Mouse (Mus musculus) hindbrain, embryonic 14.5 days (tissue): Measurements from ENCODE around the gene Hspa12b. TPM values are rescaled to one million over a fixed set of nuclear protein-coding genes. Genes with fewer than 3 reads are reported as not detected.
A peak's percentile ranks its signal among the peaks of the same experiment; 100 is the strongest.

Source experiments
- ATAC-seq: fragments of 200-750 bp; cut with Nextera tagmentation; 2 replicates; pipeline ENCODE4 v1.8.0; 2017; ENCODE audit warnings: moderate number of reproducible peaks, mild to moderate bottlenecking, moderate TSS enrichment, moderate library complexity; ENCODE audit not compliant: low FRiP score
- DNase-seq: peaks from one replicate; pipeline ENCODE4 v3.0.0-alpha.2; 2015; ENCODE audit warnings: low spot score
- H3K27ac ChIP-seq: fragments of 300-500 bp; sonication (generic); 2 replicates; pipeline ENCODE4 v1.5.1; 2014; ENCODE audit warnings: mild to moderate bottlenecking, moderate library complexity
- H3K27me3 ChIP-seq: fragments of 300-500 bp; sonication (generic); 2 replicates; pipeline ENCODE4 v1.6.1; 2014; ENCODE audit warnings: mild to moderate bottlenecking, low read length, mixed read lengths; ENCODE audit not compliant: control insufficient read depth, insufficient read depth
- H3K36me3 ChIP-seq: fragments of 300-500 bp; sonication (generic); replicated peaks from 2 replicates; pipeline ENCODE4 v1.6.1; 2014; ENCODE audit not compliant: control insufficient read depth, insufficient read depth
- H3K4me1 ChIP-seq: fragments of 300-500 bp; sonication (generic); replicated peaks from 2 replicates; pipeline ENCODE4 v1.6.1; 2014; ENCODE audit warnings: antibody characterized with exemption, low read length, mixed read lengths; ENCODE audit not compliant: control insufficient read depth, insufficient read depth
- H3K4me2 ChIP-seq: fragments of 300-500 bp; sonication (generic); replicated peaks from 2 replicates; pipeline ENCODE4 v1.6.1; 2014; ENCODE audit warnings: mild to moderate bottlenecking, moderate library complexity
- H3K4me3 ChIP-seq: fragments of 300-500 bp; sonication (generic); replicated peaks from 2 replicates; pipeline ENCODE4 v1.5.1; 2014; ENCODE audit warnings: mild to moderate bottlenecking, low read length
- H3K9ac ChIP-seq: fragments of 300-500 bp; sonication (generic); 2 replicates; pipeline ENCODE4 v1.6.1; 2014
- H3K9me3 ChIP-seq: fragments of 300-500 bp; sonication (generic); 2 replicates; pipeline ENCODE4 v1.6.1; 2016; ENCODE audit warnings: low read length; ENCODE audit not compliant: control insufficient read depth
- WGBS: fragments of 180-500 bp; shearing (Covaris S2); extraction: QIAGEN DNeasy Blood & Tissue Kit; methylation state at CpG from one replicate; pipeline ENCODE4 v1.1.7; 2014; 5-methylcytosine and 5-hydroxymethylcytosine counted together
- polyA plus RNA-seq: library from polyadenylated mRNA; unstranded; fragments of >200 nt; fragmentation: Nextera tagmentation; extraction: Ambion mirVana; gene quantifications from 2 replicates; pipeline ENCODE4 v1.2.1, GENCODE M21; 2014

Gene Hspa12b
- polyA plus RNA-seq, 1 experiment from 2014 or later: 3.3 TPM

DNA sequence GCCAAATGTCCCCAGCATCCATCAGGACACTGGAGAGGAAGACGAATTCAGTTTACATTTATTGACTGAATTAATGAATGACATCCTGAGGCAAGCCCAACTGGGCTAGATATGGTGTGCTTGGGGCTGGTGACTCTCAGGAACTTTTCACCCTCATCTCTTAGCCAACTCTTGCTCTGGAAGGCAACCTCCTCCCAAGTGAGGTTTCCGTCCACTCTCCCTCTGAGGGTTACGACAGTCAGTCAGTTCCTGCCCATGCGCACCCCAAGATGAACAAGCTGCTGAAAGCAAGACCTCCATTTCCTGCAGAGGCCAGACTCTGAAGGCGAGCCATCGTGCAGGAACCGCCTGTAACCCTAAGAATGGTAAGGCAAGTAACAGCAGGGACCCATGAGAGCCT, 29.9 kb downstream of the Hspa12b start:
- Histone ChIP-seq H3K27ac (no peak overlapping the region), H3K9me3 (no peaks in the 10 kb centered on the region), H3K27me3 (no peaks in the 10 kb centered on the region), H3K4me2 (no peak overlapping the region), H3K9ac (no peak overlapping the region), H3K36me3 (peaks cover 21% of the 10 kb centered on the region), H3K4me1 (peaks cover 26% of the 10 kb centered on the region), H3K4me3 (no peak overlapping the region)
- no peak for DNase-seq
- WGBS: 90% methylated on average over 7 of the region's 7 CpGs
- no peak for ATAC-seq

DNA sequence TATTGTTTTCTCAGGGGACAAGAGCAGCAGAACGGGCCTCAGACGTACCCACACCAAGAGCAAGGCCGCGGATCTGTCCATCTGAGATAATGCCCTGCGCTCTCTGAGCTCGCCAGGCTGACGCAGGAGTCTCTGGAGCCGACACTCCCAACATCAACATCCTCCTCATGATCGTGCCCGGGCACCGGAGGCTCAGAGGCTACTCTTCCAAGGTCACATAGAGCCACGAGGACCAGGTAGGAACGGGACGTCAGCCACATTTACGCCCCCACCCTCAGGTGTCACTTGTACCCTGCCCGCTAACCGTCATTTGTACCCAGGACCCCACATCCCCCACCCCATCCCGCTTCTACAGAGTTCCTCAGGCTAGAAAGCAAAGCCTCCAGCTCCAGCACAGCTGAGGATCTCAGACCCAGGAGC, 32.4 kb downstream of the Hspa12b start:
- peaks cover 26% of the 10 kb centered on the region for H3K4me1 ChIP-seq
- H3K27me3 ChIP-seq: no peaks in the 10 kb centered on the region
- peak; percentile 76 for ATAC-seq
- WGBS: under 1% methylated on average over 18 of the region's 18 CpGs
- no peak for DNase-seq
- H3K9me3 ChIP-seq: no peaks in the 10 kb centered on the region
- peaks cover 6% of the 10 kb centered on the region for H3K36me3 ChIP-seq
- H3K4me3 ChIP-seq: peak overlapping the region; percentile 77
- peak overlapping the region; percentile 91 for H3K9ac ChIP-seq
- H3K27ac ChIP-seq: peak overlapping the region; percentile 82
- peak overlapping the region; percentile 92 for H3K4me2 ChIP-seq

DNA sequence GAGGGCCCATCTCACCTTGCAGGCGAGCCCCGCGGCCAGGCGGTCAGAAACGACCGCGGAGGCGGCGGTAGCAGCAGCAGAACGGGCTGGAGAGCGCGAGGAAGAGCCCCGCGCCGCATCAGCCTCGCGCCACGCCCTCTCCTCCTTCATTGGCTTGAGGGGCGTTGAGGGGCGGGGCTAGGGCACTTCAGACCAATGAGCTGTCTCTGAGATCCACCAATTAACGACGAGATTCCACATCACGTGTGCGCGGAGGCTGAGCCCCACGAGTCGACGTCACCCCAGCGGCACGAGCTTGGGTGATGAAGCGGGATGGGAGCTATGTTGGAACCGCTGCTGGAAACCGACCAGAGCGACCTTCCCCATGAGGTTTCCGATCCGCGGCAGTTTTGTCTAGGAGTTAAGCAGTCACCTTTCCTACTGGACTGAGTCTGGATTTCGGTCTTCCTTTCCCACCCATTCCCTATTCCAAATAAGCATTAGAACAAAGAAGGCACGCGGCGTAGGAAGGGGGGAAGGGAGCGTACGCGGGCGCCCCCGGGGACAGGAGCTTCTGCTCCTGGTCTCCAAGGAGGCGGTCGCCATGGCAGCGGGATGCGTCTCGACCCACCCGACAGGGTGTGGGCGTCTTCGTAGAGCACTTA, 33.0 kb downstream of the Hspa12b start, which contains the start of gene 1700037H04Rik:
1700037H04Rik (minus strand) TSS at position 144 of the 644 bp plus-strand sequence.
- peak within 1 kb of the TSS; percentile 92 for H3K4me2 ChIP-seq
- H3K27me3 ChIP-seq: no peaks in the 10 kb centered on the region
- peak within 1 kb of the TSS; percentile 95 for H3K27ac ChIP-seq
- peak within 1 kb of the TSS; percentile 77 for H3K4me3 ChIP-seq
- ATAC-seq (peak; percentile 98), DNase-seq (peak; percentile 97)
- no peaks in the 10 kb centered on the region for H3K9me3 ChIP-seq
- H3K4me1 ChIP-seq: peaks cover 26% of the 10 kb centered on the region
- H3K9ac ChIP-seq: peak within 1 kb of the TSS; percentile 91
- H3K36me3 ChIP-seq: peaks cover 6% of the 10 kb centered on the region
- under 1% methylated on average over 54 of the region's 54 CpGs for WGBS

DNA sequence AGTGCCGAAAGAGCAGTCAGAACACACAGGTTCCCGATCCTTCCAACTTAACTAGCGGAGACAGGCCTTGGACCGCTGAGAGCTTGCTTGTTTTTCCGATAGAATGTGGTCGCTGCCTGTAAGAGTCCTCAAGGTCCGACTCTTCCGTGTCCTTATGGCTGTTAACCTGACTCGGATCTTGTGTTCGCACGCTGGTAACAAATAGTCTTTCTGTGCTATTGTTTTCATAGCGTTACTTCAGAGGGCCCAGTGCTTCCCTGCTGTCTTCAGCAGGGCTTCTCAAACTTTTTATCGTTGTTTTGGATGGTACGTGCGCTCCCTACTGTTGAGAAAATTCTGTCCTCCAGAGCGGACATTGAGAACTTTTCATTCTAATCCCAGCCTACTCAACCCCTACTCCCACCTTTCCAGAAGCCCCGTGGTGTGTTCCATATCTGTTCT, 33.6 kb downstream of the Hspa12b start:
- WGBS: under 1% methylated on average over 17 of the region's 17 CpGs
- peak overlapping the region; percentile 77 for H3K4me3 ChIP-seq
- ATAC-seq (no peak), DNase-seq (no peak)
- H3K4me2 ChIP-seq: peak overlapping the region; percentile 76
- H3K27me3 ChIP-seq: no peaks in the 10 kb centered on the region
- H3K4me1 ChIP-seq: peaks cover 26% of the 10 kb centered on the region
- peak overlapping the region; percentile 63 for H3K9ac ChIP-seq
- no peaks in the 10 kb centered on the region for H3K9me3 ChIP-seq
- peak overlapping the region; percentile 95 for H3K27ac ChIP-seq
- H3K36me3 ChIP-seq: no peaks in the 10 kb centered on the region; the same call in 1 of the 2 replicates

DNA sequence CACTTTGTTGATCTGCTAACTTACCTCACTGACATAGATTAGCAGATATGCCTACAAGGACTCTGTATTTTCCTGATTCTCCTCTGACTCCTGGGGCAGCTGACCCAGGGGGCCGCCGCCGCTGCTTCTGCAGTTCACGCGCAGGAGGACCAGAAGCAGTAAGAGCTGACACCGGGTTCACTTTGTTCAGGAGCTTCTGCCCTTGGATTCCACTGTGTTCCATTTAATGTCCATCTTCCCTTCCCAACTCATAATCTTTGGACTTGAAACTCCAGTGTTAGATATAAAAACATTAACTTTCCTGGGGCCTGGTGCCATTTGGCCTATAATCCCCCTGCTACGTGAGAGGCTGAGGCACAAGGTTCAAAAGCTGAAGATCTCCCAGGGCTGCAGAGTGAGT, 36.8 kb downstream of the Hspa12b start:
- H3K27me3 ChIP-seq: no peaks in the 10 kb centered on the region
- H3K9ac ChIP-seq: no peak overlapping the region
- H3K36me3 ChIP-seq: no peaks in the 10 kb centered on the region
- H3K4me3 ChIP-seq: no peak overlapping the region
- no peaks in the 10 kb centered on the region for H3K9me3 ChIP-seq
- no peak overlapping the region for H3K27ac ChIP-seq
- WGBS: 79% methylated on average over 7 of the region's 7 CpGs
- H3K4me2 ChIP-seq: no peak overlapping the region
- H3K4me1 ChIP-seq: peaks cover 11% of the 10 kb centered on the region
- no peak for ATAC-seq
- DNase-seq: no peak

DNA sequence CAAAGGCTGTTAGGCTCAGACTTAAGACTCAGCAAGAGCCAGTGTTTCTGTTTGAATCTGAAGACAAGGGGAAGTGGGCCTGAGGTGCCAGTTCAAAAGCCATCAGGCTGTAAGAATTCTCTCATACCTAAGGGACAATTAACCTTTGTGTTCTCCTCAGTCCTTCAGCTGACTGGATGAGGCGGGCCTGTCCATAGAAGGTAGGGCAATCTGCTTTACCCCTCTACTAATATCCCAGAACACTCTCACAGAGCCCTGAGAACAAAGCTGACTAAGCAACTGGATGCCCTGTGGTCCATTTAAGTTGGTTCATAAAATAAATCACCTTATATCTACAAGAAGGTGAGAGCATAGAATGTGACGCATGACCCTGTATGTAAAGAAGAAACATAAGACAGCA, 39.1 kb downstream of the Hspa12b start:
- peaks cover under 1% of the 10 kb centered on the region; the same call in 1 of the 2 replicates for H3K4me1 ChIP-seq
- no peak overlapping the region for H3K9ac ChIP-seq
- H3K4me3 ChIP-seq: no peak overlapping the region
- H3K27ac ChIP-seq: no peak overlapping the region
- DNase-seq (no peak), ATAC-seq (no peak)
- 89% methylated on average over 2 of the region's 2 CpGs for WGBS
- no peak overlapping the region for H3K4me2 ChIP-seq
- peaks cover 10% of the 10 kb centered on the region; the same call in 1 of the 2 replicates for H3K27me3 ChIP-seq
- H3K36me3 ChIP-seq: 0 out of 2 replicates have a peak, but pooled peaks cover 6% of the 10 kb centered on the region
- H3K9me3 ChIP-seq: no peaks in the 10 kb centered on the region

DNA sequence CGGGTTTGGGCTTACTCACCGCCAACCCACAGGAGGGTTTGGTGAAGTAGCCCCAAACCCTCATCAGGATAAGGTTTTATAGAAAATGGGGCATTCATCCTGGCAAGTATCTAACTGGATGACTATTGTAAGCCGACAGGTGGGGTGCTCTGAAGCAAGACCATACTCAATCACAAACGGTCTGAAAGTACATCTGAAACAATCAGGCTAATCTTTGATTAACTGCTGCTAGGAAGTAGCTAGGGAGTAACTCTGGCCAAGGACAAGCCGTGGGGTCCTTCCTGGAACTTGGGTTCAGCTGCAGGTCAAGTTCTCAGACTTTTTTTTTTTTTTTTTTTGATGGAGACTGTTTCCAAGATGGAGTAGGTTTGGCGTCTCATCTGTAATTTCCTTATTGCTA, 40.9 kb downstream of the Hspa12b start:
- Histone ChIP-seq H3K27me3 (peaks cover 26% of the 10 kb centered on the region), H3K4me3 (no peak overlapping the region), H3K4me1 (no peaks in the 10 kb centered on the region; the same call in 1 of the 2 replicates), H3K27ac (no peak overlapping the region), H3K9me3 (no peaks in the 10 kb centered on the region), H3K9ac (no peak overlapping the region), H3K4me2 (no peak overlapping the region), H3K36me3 (peaks cover 15% of the 10 kb centered on the region)
- DNase-seq (no peak), ATAC-seq (no peak)
- 85% methylated on average over 6 of the region's 6 CpGs for WGBS

DNA sequence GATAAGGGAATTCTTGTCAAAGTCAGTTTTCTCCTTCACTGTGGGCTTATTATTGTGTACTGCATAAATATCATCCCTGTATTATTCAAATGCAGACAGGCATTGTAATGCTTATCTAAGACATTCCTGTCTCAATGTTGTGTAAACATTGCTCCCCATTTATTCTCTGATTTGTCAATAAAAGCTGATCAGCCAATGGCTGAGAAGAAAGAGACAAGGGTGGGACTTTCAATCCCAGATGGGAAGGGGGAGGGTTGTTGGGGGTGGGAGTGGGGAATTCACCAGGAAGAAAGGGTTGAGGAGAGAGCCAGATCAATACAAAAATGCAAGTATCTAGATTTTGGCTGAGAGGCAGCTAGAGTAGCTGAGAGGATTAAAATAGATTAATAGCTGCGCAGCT, 41.8 kb downstream of the Hspa12b start:
- Histone ChIP-seq H3K4me1 (peaks cover 4% of the 10 kb centered on the region; the same call in 1 of the 2 replicates), H3K9ac (no peak overlapping the region), H3K4me3 (no peak overlapping the region), H3K27ac (no peak overlapping the region), H3K4me2 (no peak overlapping the region), H3K9me3 (no peaks in the 10 kb centered on the region), H3K27me3 (peaks cover 33% of the 10 kb centered on the region), H3K36me3 (peaks cover 15% of the 10 kb centered on the region)
- no peak for ATAC-seq
- 69% methylated on average over 1 of the region's 1 CpGs for WGBS
- no peak for DNase-seq

DNA sequence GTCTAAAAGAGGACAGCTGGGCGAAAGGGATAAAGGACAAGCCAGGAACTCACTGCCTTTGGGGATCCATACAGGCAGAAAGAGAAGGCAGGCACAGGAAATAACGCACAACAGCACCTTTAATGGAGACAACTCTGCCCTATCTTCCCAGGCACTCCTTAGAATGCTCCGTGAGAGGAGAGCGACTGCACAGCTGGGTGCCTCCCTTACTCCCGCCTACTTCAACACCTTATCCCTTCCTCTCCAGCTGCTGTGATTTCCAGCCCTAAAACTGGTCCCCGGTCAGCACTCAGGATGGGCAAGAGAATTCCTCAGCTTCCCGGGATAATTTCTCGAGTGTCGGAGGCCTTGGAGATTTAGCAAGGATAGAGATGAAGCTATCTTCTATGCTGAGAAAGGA, 43.9 kb downstream of the Hspa12b start:
- no peak overlapping the region for H3K4me3 ChIP-seq
- ATAC-seq: no peak
- H3K9me3 ChIP-seq: no peaks in the 10 kb centered on the region
- DNase-seq: no peak
- no peak overlapping the region for H3K27ac ChIP-seq
- no peak overlapping the region for H3K4me2 ChIP-seq
- peaks cover 20% of the 10 kb centered on the region for H3K36me3 ChIP-seq
- H3K4me1 ChIP-seq: peaks cover 17% of the 10 kb centered on the region
- WGBS: 27% methylated on average over 9 of the region's 9 CpGs
- H3K9ac ChIP-seq: peak overlapping the region; percentile 35; the same call in 1 of the 2 replicates
- H3K27me3 ChIP-seq: peaks cover 33% of the 10 kb centered on the region
